Mouse (Mus musculus) ES-Bruce4 (cell line): Measurements from ENCODE around the gene Mfn2.

Source experiments
- CTCF ChIP-seq: IDR thresholded peaks from one replicate; pipeline ENCODE4 v1.8.1; 2011; ENCODE audit warnings: low read depth, low read length
- EP300 ChIP-seq: IDR thresholded peaks from 2 replicates; pipeline ENCODE4 v1.6.1; 2011; ENCODE audit warnings: low read depth, low read length; ENCODE audit not compliant: insufficient read depth
- POLR2A ChIP-seq: IDR thresholded peaks from one replicate; pipeline ENCODE4 v1.8.1; 2011; ENCODE audit warnings: low read length; ENCODE audit not compliant: insufficient read depth

DNA sequence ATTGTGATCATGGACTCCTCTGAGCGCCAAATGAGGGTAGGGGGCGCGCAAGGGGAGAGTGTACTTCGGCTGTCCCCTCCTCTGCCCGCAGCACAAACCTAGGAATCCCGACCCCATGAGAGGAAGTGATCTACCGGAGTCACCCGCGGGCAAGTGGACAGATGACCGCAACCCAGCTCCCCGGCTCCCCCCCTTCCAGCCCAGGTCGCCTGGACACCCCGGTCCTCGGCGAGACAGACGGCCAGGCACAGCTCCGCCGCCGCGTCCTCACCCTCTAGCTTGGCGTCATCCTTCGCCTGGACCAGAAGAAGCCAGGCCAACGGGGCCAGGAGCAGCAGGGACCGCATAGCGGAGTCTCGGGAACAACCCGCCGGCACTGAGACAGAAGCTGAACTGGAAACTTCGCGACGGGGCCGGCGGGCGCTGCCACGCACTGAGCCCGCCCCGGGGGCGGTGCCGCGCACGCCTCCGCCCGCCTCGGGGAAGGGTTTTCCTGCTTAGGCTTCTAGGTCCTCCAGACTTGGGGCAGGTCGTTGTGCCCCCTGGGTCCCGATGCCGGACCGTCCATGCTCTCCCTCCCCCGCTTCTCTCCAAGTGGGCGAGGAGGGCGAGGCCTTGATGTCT lies 31.9 kb upstream of the Mfn2 start, which contains the start of gene Plod1:
- peak; percentile 16 for TF ChIP-seq CTCF
- peak; percentile 79 for TF ChIP-seq POLR2A
- TF ChIP-seq EP300, result no peak
